Mouse (Mus musculus) embryonic facial prominence, embryonic 15.5 days (tissue): Measurements from ENCODE around the gene Pik3ap1. TPM values are rescaled to one million over a fixed set of nuclear protein-coding genes. Genes with fewer than 3 reads are reported as not detected.

Experiments used
- ATAC-seq: fragments of 200-750 bp; cut with Nextera tagmentation; 2 replicates; pipeline ENCODE4 v1.8.0; 2017; ENCODE audit warnings: low read depth, moderate TSS enrichment; ENCODE audit not compliant: insufficient number of reproducible peaks, low FRiP score, low TSS enrichment
- H3K27ac ChIP-seq: fragments of 300-500 bp; sonication (generic); replicated peaks from 2 replicates; pipeline ENCODE4 v1.5.1; 2015; ENCODE audit warnings: mild to moderate bottlenecking, inconsistent platforms
- H3K27me3 ChIP-seq: fragments of 300-500 bp; sonication (generic); 2 replicates; pipeline ENCODE4 v1.6.1; 2015; ENCODE audit warnings: inconsistent platforms
- H3K36me3 ChIP-seq: fragments of 300-500 bp; sonication (generic); 2 replicates; pipeline ENCODE4 v1.6.1; 2015; ENCODE audit warnings: mild to moderate bottlenecking, inconsistent platforms
- H3K4me1 ChIP-seq: fragments of 300-500 bp; sonication (generic); 2 replicates; pipeline ENCODE4 v1.6.1; 2015; ENCODE audit warnings: inconsistent platforms
- H3K4me2 ChIP-seq: fragments of 300-500 bp; sonication (generic); replicated peaks from 2 replicates; pipeline ENCODE4 v1.6.1; 2015; ENCODE audit warnings: mild to moderate bottlenecking, inconsistent platforms
- H3K4me3 ChIP-seq: fragments of 300-500 bp; sonication (generic); replicated peaks from 2 replicates; pipeline ENCODE4 v1.5.1; 2015; ENCODE audit warnings: mild to moderate bottlenecking, inconsistent platforms
- H3K9ac ChIP-seq: fragments of 300-500 bp; sonication (generic); 2 replicates; pipeline ENCODE4 v1.6.1; 2015; ENCODE audit warnings: inconsistent platforms
- H3K9me3 ChIP-seq: fragments of 300-500 bp; sonication (generic); replicated peaks from 2 replicates; pipeline ENCODE4 v1.6.1; 2016; ENCODE audit warnings: inconsistent platforms
- WGBS: fragments of 180-500 bp; shearing (Covaris S2); methylation state at CpG from one replicate; pipeline ENCODE4 v1.1.7; 2015; 5-methylcytosine and 5-hydroxymethylcytosine counted together
- polyA plus RNA-seq: library from polyadenylated mRNA; unstranded; fragments of >200 nt; fragmentation: Nextera tagmentation; extraction: Ambion mirVana; gene quantifications from 2 replicates; pipeline ENCODE4 v1.2.1, GENCODE M21; 2015

Gene Pik3ap1
- polyA plus RNA-seq, 1 experiment from 2014 or later = 3.4 TPM

- 76% methylated on average over 9 of the region's 9 CpGs for WGBS
- H3K4me1 ChIP-seq = no peaks in the 10 kb centered on the region
- no peak overlapping the region for H3K4me3 ChIP-seq
- no peak overlapping the region for H3K9ac ChIP-seq
- H3K36me3 ChIP-seq = no peaks in the 10 kb centered on the region
- no peaks in the 10 kb centered on the region for H3K9me3 ChIP-seq
- ATAC-seq = no peak
- H3K27ac ChIP-seq = no peak overlapping the region
- no peaks in the 10 kb centered on the region for H3K27me3 ChIP-seq
- H3K4me2 ChIP-seq = no peak overlapping the region
These were observed 17.9 kb downstream of the Pik3ap1 start for GRCm38 (mm10) chr19:41366854-41367517.

- no peaks in the 10 kb centered on the region for H3K4me1 ChIP-seq
- H3K9ac ChIP-seq = no peak overlapping the region
- no peaks in the 10 kb centered on the region for H3K9me3 ChIP-seq
- 87% methylated on average over 16 of the region's 16 CpGs for WGBS
- no peak overlapping the region for H3K27ac ChIP-seq
- no peaks in the 10 kb centered on the region for H3K36me3 ChIP-seq
- no peak for ATAC-seq
- no peak overlapping the region for H3K4me3 ChIP-seq
- no peaks in the 10 kb centered on the region for H3K27me3 ChIP-seq
- H3K4me2 ChIP-seq = no peak overlapping the region
These were observed 18.6 kb downstream of the Pik3ap1 start for GRCm38 (mm10) chr19:41366192-41366853.

- Histone ChIP-seq H3K36me3 (no peaks in the 10 kb centered on the region), H3K27ac (no peak overlapping the region), H3K27me3 (no peaks in the 10 kb centered on the region), H3K9me3 (no peaks in the 10 kb centered on the region), H3K9ac (no peak overlapping the region), H3K4me2 (no peak overlapping the region), H3K4me1 (no peaks in the 10 kb centered on the region), H3K4me3 (no peak overlapping the region)
- ATAC-seq = no peak
- WGBS = 84% methylated on average over 5 of the region's 5 CpGs
These were observed 19.3 kb downstream of the Pik3ap1 start for GRCm38 (mm10) chr19:41365570-41365969.

GRCm38 (mm10) chr19:41364509-41364908 is 20.4 kb downstream of the Pik3ap1 start:
- no peaks in the 10 kb centered on the region for H3K36me3 ChIP-seq
- no peaks in the 10 kb centered on the region for H3K9me3 ChIP-seq
- H3K9ac ChIP-seq = no peak overlapping the region
- H3K27me3 ChIP-seq = no peaks in the 10 kb centered on the region
- WGBS = 73% methylated on average over 3 of the region's 3 CpGs
- H3K4me3 ChIP-seq = no peak overlapping the region
- no peak overlapping the region for H3K27ac ChIP-seq
- no peaks in the 10 kb centered on the region for H3K4me1 ChIP-seq
- no peak overlapping the region for H3K4me2 ChIP-seq
- ATAC-seq = no peak

- H3K9ac ChIP-seq = no peak overlapping the region
- H3K27me3 ChIP-seq = no peaks in the 10 kb centered on the region
- H3K4me1 ChIP-seq = no peaks in the 10 kb centered on the region
- H3K27ac ChIP-seq = no peak overlapping the region
- H3K4me2 ChIP-seq = no peak overlapping the region
- no peak overlapping the region for H3K4me3 ChIP-seq
- WGBS = 68% methylated on average over 2 of the region's 2 CpGs
- no peaks in the 10 kb centered on the region for H3K9me3 ChIP-seq
- H3K36me3 ChIP-seq = no peaks in the 10 kb centered on the region
- ATAC-seq = no peak
These were observed 21.9 kb downstream of the Pik3ap1 start for GRCm38 (mm10) chr19:41362963-41363362.

GRCm38 (mm10) chr19:41360459-41360858 is 24.4 kb downstream of the Pik3ap1 start:
- Histone ChIP-seq H3K4me1 (no peaks in the 10 kb centered on the region), H3K27ac (no peak overlapping the region), H3K9me3 (no peaks in the 10 kb centered on the region), H3K4me3 (no peak overlapping the region), H3K4me2 (no peak overlapping the region), H3K36me3 (no peaks in the 10 kb centered on the region), H3K27me3 (no peaks in the 10 kb centered on the region), H3K9ac (no peak overlapping the region)
- WGBS = 0% methylated on average over 2 of the region's 2 CpGs
- ATAC-seq = no peak

GRCm38 (mm10) chr19:41354287-41354951 is 30.5 kb downstream of the Pik3ap1 start:
- ATAC-seq = peak; percentile 54; the same call in 1 of the 2 replicates
- Histone ChIP-seq H3K27ac (no peak overlapping the region), H3K9ac (no peak overlapping the region), H3K4me2 (no peak overlapping the region), H3K9me3 (no peaks in the 10 kb centered on the region), H3K4me1 (no peaks in the 10 kb centered on the region), H3K4me3 (no peak overlapping the region), H3K27me3 (no peaks in the 10 kb centered on the region), H3K36me3 (no peaks in the 10 kb centered on the region)
- 71% methylated on average over 17 of the region's 17 CpGs for WGBS

GRCm38 (mm10) chr19:41349624-41350023 is 35.3 kb downstream of the Pik3ap1 start:
- Histone ChIP-seq H3K9me3 (no peaks in the 10 kb centered on the region), H3K4me3 (no peak overlapping the region), H3K36me3 (no peaks in the 10 kb centered on the region), H3K27ac (no peak overlapping the region), H3K4me2 (no peak overlapping the region), H3K9ac (no peak overlapping the region), H3K27me3 (no peaks in the 10 kb centered on the region), H3K4me1 (no peaks in the 10 kb centered on the region)
- 89% methylated on average over 3 of the region's 3 CpGs for WGBS
- no peak for ATAC-seq

- Histone ChIP-seq H3K4me2 (no peak overlapping the region), H3K27ac (no peak overlapping the region), H3K9me3 (no peaks in the 10 kb centered on the region), H3K27me3 (no peaks in the 10 kb centered on the region), H3K36me3 (no peaks in the 10 kb centered on the region), H3K4me1 (no peaks in the 10 kb centered on the region), H3K9ac (no peak overlapping the region), H3K4me3 (no peak overlapping the region)
- WGBS = 92% methylated on average over 3 of the region's 3 CpGs
- ATAC-seq = no peak
These were observed 36.7 kb downstream of the Pik3ap1 start for GRCm38 (mm10) chr19:41348161-41348560.

GRCm38 (mm10) chr19:41347326-41347725 is 37.6 kb downstream of the Pik3ap1 start:
- ATAC-seq = no peak
- 69% methylated on average over 4 of the region's 4 CpGs for WGBS

GRCm38 (mm10) chr19:41346099-41346850 is 38.6 kb downstream of the Pik3ap1 start:
- Histone ChIP-seq H3K36me3 (no peaks in the 10 kb centered on the region), H3K4me2 (no peak overlapping the region), H3K4me3 (no peak overlapping the region), H3K27ac (no peak overlapping the region), H3K9ac (no peak overlapping the region), H3K27me3 (no peaks in the 10 kb centered on the region), H3K4me1 (no peaks in the 10 kb centered on the region), H3K9me3 (no peaks in the 10 kb centered on the region)
- no peak for ATAC-seq
- WGBS = 63% methylated on average over 11 of the region's 11 CpGs

More at GRCm38 (mm10) chr19:41347326-41347725, 37.6 kb downstream of the Pik3ap1 start:
- Histone ChIP-seq H3K9ac (no peak overlapping the region), H3K27me3 (no peaks in the 10 kb centered on the region), H3K4me3 (no peak overlapping the region), H3K9me3 (no peaks in the 10 kb centered on the region), H3K27ac (no peak overlapping the region), H3K4me2 (no peak overlapping the region), H3K4me1 (no peaks in the 10 kb centered on the region), H3K36me3 (no peaks in the 10 kb centered on the region)
